Mouse (Mus musculus) retina, postnatal 7 days (tissue): ENCODE measurements at regions not wholly inside any gene's neighbourhood (a gene's known extent, or its start where the extent isn't known, plus 50 kb on each side); places are given as distances from the start of the nearest gene placed in this dataset.

Source experiments
- DNase-seq: peaks from one replicate; pipeline ENCODE4 v3.0.0-alpha.2; 2012; ENCODE audit warnings: low read depth, low spot score

DNA sequence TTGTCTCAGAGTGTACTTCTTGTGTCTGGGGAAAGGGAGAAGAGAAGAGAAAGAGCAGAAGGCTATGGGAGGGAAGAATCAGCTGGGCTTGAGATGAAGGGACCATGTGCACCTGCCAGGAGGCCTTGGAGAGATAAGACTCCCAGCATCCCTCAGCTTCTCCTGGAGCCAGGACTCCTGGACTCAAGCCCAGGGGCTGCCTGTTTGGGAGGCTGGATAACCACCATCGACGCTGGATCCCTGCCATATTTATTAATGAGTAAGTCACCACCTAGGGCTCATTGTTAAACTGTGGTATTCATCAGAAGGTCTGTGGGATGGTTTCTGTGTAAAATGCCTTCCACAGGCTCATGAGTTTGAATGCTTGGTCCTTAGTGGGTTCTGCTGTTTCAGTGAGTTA lies 240.7 kb downstream of the Rps15a start:
- DNase-seq: no peak

DNA sequence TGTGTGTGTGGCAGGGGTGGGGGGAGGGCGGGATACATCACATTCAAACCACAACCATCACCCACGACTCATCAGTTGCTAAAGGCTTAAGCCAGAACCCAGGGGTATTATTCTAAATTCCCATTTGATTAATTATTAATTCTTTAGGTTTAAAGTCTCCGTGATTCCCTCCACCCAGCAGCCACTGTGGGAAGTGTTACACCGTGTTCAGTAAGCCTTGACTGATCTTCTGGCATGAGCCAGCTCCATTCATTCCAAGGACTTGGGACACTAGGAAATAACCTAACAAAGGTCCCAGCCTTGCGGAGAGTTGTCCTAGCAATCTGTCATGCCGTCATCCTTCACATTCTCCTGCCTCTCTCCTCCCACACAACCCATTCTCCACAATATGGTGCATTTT lies 256.6 kb downstream of the Rps15a start:
- DNase-seq: no peak

DNA sequence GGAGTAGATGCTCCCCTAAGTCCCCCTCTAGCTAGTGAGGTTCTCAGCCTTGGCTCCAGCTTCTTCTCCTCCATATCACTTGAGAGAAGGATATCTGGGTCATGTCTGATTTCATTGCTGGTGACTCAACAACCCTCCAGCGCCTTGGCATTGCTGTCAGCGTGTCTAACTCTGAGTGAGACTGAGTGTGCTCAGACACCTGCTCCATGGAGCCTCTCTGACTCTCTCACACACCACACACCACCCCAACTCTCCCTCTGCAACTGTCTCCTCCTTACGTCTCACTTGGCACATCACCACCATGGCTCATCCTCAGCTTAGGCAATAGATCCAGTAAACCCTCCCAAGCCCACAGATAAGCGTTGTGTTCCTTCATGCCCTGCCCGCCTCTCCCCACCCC lies 260.0 kb downstream of the Rps15a start:
- no peak for DNase-seq

DNA sequence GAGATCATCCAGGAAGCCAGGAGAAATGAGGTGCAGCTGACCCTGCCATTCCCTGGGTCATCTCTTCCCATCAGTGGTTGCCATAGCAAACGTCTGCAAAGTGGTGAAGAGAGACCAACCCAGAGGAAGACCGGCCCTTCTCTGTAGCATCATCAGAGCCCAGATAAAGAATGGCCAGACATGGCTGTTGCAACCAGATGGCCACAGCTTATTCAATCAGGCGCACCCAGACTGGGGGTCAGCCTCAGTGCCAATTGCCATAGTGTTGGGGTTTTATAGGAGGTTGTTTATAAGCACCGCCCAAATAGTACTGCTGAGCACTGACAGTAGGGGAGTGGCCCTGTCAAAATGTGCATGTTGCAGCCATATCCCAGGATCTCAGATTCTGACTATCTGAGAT lies 262.3 kb downstream of the Rps15a start:
- no peak for DNase-seq

DNA sequence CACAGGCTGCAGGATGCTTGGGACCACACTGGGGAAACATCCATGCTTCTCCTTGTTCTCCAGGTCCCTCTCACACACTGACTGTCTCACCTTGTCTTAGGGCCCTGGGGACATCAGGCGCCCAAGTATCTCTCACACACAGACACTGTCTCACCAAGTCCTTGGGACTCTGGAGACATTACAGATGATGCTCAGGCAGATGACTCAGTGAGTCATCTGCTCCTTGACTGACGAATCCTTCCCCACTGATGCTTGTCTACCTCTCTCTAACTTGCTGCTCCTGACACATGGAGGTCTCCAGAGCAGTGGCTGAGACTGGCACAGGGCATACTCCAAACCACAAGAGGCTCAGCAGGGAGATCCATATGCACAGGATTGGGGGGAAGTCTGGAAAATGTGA lies 263.1 kb downstream of the Rps15a start:
- no peak for DNase-seq

DNA sequence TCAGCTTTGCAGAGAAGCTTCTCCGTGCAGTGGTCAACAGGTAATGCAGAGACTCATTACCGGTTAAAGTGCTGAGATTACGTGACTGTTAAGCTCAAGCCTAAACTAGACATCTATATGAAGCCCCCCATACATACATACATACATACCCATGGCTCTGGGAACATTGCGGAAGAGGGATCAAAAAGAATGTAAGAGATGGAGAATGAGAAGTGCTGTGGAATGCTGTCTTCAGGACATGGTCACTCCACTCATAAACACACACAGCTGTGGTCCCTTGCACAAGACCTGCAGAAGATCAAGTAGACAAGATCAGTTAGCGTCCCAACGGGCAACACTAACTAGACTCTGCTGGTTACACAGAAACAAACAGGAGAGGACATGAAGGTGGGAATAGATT lies 265.2 kb downstream of the Rps15a start:
- no peak for DNase-seq

DNA sequence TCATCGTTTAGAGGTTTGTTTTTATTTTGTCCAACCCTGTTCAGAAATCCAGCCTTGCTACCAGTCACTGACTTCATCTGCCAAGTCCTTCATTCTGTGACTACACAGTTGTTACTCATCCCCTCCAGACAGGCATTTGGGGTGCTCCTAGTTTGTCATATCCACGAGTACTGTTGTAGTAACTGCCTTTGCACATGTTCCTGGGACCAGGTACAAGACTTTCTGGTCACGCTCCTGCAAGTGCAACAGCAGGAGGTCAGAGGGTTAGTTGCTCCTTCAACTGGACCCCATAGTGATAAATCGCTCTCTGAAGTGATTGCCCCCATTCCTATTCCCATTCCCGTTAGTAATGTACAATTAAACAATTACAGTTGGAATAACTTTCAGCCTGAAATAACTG lies 269.9 kb downstream of the Rps15a start:
- DNase-seq: no peak

DNA sequence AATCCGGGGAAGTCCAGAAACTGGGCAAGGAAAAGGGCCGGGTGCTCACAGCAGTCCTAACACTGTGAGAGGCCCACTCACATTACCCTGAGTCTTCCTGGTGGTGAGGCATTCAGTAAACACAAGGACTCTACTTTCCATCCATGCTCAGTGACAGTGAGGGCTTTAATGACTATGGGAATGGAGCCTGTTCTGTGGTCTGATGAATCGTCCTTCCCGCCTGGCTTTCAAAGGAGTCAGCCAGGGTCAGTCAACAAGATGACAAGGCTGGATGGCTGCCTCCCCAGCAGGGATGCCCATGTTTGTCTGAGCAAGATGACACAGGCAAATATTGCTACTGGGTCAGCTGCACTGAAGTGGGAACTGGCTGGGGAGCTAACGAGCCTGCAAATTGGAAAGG lies 273.2 kb downstream of the Rps15a start:
- DNase-seq: no peak

DNA sequence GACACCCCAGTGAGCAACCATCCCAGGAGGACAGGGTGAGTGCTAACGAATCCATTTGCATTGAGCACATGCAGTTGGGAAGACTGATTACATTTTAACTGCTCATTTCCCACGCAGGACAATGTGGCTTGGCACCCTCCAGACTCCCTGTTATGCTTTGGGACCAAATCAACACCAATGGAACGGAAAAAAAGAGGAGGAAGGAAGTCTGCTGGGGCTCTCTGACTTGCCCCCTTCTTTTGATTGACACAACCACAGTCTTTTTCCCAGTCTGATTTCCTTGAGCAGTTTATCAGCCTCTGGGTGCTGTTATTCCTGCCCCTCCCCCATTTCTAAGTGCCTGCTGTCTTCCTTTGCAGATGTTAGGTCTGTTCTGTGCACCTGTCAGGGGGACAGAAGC lies 321.0 kb downstream of the Rps15a start:
- no peak for DNase-seq

DNA sequence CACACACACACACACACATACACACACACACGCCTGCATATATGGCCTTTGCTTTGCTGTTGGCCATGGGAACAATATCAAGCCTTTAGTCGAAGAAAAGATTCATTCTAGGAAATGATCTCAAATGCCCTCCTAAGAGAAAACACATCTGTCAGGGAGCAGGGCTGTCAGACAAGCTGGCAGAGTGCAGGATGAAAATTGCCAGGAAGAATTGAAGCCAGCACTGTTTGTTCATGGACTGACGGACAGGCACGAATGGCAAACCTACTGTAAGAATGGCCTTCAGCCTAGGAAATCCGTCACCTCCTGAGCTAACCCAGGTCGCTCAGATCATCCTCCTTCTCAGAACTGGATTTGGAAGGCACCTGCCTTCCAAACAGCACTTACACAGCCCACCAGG lies 322.0 kb downstream of the Rps15a start:
- no peak for DNase-seq

DNA sequence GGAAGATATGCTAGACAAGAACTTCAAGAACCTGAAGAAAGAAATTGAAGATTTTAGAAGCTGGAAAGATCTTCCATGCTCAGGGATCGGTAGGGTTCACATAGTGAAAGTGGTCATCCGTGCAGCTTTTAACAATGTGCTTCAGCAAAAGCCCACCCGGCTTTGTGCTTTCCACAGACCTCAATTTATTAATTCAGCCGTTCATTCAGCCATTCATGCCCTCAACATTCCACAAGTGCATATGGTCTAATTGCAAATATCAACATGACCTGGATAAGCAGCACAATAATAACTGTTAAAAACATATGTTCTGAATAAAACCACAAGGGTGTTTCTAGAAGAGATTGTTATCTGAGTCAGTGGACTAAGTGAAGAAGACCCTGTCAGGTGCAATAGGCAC lies 323.5 kb downstream of the Rps15a start:
- no peak for DNase-seq

DNA sequence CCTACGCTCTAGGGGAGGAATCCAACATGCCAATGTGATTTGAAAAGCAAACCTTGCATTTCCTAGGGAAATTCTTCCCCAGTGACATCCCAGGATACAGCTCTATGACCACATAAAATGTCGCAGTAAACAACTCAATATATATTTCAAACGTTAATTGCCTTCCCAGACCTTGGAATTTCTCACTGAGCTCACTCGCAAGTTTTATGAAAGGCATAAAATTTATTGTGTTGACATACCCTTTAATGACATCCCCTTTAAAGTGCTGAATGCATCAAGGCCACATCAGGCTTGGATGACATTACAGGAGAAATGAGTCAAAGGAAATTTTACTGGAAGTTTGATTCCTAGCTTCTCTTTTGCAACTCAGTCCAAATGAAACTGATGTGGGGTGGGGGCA lies 337.0 kb downstream of the Rps15a start:
- no peak for DNase-seq

DNA sequence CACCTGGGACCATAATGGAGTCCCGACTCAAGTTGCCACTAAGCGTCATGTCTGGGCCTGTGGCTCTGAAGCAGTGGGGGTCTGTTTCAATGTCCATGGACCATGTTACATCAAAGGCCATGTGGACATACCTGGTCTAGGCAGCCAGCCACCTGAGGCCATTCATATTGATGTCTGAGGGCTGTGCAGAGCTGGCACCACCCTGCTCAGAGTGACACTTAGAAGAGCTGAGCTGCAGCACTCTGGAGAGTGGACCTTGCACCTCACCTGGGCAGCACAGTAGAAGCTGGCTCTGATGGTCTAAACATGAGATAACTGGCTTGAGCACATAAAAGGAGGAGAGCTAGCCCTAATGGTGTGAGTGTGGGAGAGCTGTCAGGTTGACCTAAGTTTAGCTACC lies 338.1 kb downstream of the Rps15a start:
- no peak for DNase-seq

DNA sequence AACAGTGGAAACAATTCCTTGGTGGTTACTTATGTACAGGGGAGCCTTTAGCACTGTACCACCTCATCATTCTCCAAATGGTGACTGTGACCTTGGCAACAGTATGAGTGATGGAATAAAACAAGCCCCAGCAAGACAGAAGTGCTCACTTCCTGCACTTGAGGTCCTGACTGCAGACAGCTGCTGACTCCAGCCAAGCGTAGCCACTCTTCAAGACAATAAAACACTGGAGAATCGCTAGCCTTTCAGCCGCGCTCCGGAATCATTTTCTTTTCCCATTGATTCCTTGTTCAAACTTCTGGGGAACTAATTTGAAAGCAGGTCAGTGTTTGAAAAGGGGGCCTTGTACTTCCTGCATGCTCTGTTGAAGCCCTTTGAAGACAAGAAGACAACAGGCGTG lies 344.2 kb downstream of the Rps15a start:
- no peak for DNase-seq

DNA sequence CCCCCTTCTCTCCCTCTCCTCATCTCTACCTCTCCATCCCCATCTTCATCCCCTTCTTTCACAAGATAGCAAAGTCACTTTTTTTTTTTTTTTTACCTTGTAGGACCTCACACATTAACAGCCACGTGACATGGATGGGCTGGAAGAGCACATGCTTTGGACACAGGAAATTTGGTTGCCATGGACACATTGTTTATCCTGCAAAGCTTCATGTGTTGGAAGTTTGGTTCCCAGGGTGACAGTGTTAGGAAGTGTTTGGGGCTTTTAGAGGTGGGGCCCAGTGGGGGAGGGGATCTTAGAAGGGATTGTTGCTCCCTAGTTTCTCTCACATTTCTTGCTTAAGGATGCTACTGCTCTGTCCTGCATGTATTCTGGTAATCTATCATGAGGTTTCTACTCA lies 356.5 kb downstream of the Rps15a start:
- DNase-seq: no peak

DNA sequence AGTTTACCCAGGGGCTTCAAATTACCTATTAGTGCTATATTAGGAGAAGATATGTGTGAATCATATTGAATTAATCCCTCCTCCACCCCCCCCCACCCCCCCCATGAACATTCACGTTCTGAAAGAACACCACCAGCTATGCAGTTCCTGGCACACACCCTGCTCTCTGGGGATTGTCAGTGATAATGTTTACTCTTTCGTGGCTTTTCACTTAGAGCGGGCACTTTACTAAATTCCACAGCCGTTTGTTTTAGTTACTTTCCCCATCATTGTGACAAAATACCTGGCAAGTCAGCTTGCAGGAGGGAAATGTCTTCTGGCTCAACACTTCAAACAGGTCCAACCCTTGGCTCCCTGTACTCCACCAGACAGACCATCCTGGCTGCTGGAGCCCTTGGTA lies 359.0 kb downstream of the Rps15a start:
- no peak for DNase-seq

DNA sequence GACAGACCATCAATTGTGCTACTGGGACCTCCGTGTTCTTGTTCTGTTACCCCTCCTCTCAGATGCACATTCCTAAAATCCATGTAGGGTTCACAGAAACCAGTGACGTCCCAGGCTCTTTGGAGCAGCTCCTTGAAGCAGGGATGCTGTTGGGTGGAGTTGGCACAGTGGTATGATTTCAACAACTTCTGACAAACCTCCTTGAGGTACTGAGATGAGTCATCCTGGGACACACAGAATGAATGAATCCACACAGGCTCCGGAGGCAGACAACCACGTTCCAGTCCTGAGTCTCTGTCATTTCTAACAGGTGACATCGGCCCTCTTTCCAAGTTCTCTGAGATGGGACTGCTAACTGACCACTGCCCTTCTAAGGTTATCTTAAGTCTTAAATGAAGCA lies 360.2 kb downstream of the Rps15a start:
- no peak for DNase-seq

DNA sequence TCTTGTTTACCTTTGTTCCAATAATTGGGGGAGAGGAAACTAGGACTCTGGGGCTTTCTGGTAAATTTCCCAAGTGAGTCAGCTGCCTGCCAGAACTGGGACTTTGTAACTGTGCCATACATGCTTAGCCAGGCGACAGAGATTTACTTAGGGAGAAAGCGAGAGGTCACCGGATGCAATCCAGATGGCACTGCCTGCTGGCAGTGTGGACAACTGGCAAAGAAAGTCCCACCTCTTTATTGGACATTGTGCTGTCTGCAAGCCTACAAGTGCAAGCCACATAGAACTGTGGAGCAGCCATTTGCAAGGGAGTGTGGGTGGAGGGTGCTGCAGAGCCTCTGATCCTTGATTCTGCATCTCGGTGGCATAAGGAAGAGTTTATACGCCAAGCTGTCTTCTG lies 362.7 kb downstream of the Rps15a start:
- DNase-seq: no peak

DNA sequence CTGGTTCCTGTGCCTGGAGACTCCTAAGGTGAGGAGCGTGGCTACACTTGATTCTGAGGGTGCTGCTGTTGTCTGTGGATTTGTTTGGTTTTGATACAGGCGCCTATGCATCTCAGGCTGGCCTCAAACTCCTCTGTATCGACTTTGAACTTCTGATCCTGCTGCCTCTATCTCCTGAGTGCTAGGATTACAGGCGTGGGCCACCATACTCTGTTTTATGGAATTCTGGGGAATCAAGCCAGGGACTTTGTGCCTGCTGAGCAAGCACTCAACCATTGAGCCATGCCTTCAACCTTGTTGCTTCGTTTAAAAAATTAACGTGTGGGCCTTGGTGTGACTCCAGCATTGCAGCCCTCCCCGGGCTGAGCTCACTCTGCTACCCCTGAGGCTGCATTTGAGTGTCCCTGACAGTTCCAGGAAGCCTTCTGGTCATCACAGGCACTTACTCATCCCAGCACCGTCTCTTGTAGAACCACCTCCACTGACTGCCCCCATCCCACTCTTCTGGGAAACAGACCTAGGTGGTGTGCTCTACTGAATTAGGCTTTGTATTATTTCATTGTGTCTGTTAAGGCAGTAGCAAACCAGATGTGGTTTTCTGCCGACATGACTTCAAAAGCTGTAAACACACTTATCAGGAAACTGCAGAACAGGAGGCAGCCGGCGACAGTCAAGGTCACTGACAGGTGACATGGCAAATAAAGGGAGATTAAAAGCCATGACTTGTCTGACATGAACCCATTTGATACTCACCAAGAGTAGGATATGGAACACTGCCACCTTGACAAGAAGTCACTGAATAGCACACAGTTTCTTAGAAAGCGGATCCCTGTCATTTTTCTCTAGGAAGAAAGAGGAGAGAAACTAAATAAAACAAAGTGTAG lies 363.4 kb downstream of the Rps15a start:
- no peak for DNase-seq

DNA sequence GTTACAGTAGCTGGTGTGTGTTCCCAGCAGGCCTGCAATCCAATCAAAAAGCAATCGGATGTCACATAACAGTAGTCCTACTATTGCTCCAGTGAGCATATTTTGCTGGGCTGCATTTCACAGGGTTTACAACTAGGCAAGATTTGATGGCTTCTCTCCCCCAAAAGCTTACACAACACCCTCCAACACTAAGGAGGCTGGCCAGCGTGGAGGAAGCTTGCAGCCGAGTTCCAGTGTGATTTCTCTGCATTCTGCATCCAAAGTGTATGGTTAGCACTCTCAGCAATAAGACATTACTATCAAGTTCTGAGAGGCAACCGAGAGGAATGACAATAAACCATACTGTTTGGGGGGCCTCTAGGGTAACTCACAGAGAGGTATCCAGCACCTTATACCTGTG lies 367.2 kb downstream of the Xylt1 start:
- no peak for DNase-seq

DNA sequence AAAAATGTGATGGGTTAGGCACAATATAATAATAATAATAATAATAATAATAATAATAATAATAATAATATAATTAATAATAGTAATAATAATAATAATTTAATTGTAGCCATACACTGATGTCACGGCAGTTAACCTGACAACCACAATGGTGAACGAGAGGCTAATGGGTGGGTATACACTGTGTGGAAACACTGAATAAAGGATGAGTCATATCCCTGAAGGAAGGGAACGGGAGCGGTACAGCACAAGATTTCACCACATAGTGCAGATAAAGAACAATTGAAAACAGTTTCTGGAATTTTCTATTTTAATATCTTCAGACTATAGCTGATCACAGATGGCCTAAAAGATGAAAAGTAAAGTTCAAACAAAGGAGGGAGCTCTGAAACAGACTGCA lies 365.6 kb downstream of the Xylt1 start:
- no peak for DNase-seq

DNA sequence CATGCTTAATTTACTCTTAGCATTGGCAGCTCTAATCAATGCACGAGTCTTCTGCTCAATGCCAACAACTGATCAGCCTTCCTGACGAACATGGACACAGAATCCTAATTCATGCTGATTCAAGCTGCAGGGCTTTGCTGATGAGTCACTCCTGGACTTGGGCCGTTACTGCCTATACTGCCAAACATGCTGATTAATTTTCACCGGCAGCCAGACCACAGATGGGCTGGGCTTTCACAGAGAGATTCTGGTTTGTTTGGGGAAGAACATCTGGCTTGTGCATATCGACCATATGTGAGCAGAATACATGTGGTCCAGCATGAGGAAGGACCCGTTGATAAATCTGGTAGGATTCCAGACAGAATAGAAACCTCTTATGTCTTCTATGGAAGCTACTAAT lies 358.9 kb downstream of the Xylt1 start:
- DNase-seq: no peak

DNA sequence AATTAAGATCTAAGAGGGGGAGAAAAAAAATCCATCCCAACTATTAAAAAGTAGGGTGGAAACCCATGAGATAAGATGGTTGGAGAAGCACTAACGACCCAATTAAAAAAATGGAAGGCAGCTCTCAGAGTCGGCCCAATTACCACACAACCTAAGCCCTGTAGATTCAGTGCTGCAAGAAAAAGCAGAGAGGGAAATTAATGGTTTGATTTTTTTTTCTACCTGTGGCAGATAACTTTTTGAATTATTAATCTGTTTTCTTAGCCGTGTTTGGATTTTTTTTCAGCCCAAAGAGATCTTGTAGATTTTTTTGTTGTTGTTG lies 354.9 kb downstream of the Xylt1 start:
- no peak for DNase-seq

DNA sequence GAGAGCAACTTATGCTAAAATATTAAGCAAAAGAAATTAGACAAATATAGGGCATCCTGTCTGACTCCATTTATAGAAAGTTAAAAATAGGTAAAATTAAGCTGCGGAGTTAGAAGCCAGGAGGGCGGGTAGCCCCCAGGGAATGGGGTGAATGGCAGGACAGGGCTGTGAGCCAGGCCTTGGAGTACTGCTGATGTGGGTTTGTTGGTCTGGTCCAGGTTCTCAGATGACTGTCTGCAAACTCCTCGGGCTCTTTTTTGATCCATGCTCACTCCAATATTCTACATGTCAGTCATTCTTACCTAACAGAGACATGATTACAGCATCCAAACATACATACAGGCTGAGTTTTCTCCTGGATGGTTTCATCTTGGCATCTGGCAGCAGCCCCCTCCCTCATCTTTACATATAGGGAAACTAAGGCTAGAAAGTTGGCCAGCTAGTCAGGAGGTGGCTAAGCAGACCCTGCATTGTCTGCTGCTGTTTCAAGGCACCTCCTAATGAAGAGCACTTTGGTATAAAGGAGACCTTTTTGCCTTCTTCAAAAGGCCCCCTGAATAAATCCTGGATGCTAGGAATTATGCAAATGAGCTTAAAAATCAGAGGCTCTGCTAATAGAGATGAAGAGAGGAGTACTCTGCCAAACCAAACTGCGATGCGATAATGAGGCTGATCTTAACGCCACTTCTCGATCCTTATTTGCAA lies 354.4 kb downstream of the Xylt1 start:
- no peak for DNase-seq
